Mouse (Mus musculus): Measurements from ENCODE around the gene Nr4a3. TPM values are rescaled to one million over a fixed set of nuclear protein-coding genes. Genes with fewer than 3 reads are reported as not detected.
A peak's percentile ranks its signal among the peaks of the same experiment; 100 is the strongest.

Gene Nr4a3
- 7.7 and 8.8 TPM in 2 replicates for polyA plus RNA-seq (2015; fragmentation: Nextera tagmentation; extraction: Ambion mirVana)

DNA sequence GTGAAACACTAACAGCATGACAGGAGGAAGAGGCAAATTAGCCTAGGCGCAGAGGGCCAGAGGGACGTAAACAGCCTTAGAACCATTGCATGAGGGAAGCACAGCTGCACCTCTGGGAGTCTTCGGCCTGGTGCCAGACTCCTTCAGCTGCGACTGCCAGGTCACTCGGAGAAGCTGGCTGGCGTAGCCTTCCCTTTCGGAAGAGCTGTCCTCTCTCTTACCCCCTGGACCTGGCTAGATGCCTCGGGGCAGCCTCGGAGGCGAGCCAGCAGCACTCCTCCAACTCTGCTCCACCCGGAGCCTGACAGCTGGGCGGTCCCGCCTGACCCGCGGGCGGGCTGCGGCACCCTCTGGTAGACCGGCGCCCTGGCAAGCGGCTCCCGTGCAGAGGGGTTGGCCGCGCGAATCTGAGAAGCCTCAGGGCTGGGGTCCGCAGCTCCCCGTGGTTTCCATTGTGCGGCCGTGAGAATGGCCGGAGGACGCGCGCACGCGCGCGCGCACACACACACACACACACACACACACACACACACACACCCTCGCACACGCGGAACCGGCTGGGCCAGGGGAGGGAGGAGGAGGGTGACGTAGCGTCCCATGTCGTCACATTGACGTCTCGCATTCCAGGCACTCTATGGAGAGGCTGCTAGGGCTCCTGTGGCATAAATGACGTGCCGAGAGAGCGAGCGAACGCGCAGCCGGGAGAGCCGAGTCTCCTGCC is at the start of gene Nr4a3:
Nr4a3 (plus strand) TSS at position 663 of the 721 bp plus-strand sequence.
- 0% methylated on average over 46 of the region's 54 CpGs for WGBS
- H3K27ac ChIP-seq (ENCODE audit: low read length), result peak within 1 kb of the TSS; percentile 94
- peak within 1 kb of the TSS; percentile 97 for H3K4me2 ChIP-seq (ENCODE audit: low read length)
- peaks cover 9% of the 10 kb centered on the region for H3K27me3 ChIP-seq (replicated peaks; ENCODE audit: control insufficient read depth, insufficient read depth, low read length)
- H3K36me3 ChIP-seq (ENCODE audit: control insufficient read depth, insufficient read depth), result no peaks in the 10 kb centered on the region
- H3K9me3 ChIP-seq (ENCODE audit: control insufficient read depth, low read length), result no peaks in the 10 kb centered on the region
- peak within 1 kb of the TSS; percentile 84 for H3K4me3 ChIP-seq (replicated peaks; ENCODE audit: low read length)
- H3K4me1 ChIP-seq (replicated peaks; ENCODE audit: control insufficient read depth, insufficient read depth, low read length), result peaks cover 46% of the 10 kb centered on the region
- ATAC-seq, result peak; percentile 82
- peak within 1 kb of the TSS; percentile 82 for H3K9ac ChIP-seq (replicated peaks; ENCODE audit: low read depth, low read length)

DNA sequence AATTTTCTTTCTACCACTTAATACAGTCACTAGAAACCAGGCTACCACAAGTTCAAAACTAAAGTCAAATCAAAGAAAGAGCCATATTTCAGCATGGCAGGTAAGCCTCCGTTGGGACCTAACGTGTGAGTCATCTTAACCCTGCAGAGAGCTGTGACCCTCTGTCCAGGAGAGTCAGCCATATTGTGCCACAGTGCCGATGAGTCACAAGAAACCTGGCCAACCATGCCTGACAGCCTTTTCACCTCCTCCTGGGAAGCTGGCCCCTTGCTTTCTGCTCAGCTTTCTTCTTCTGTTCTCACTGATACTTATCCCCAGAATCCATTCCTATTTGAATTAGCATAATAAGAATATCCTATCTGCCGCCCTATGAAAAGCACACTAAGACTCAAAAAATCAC is 42.0 kb upstream of the Nr4a3 start:
- WGBS, result 87% methylated on average over 4 of the region's 4 CpGs
- Histone ChIP-seq H3K9ac (replicated peaks; ENCODE audit: low read depth, low read length) (no peak overlapping the region), H3K27me3 (replicated peaks; ENCODE audit: control insufficient read depth, insufficient read depth, low read length) (no peaks in the 10 kb centered on the region), H3K9me3 (ENCODE audit: control insufficient read depth, low read length) (no peaks in the 10 kb centered on the region), H3K27ac (ENCODE audit: low read length) (no peak overlapping the region), H3K4me3 (replicated peaks; ENCODE audit: low read length) (no peak overlapping the region), H3K4me1 (replicated peaks; ENCODE audit: control insufficient read depth, insufficient read depth, low read length) (no peaks in the 10 kb centered on the region), H3K36me3 (ENCODE audit: control insufficient read depth, insufficient read depth) (no peaks in the 10 kb centered on the region), H3K4me2 (ENCODE audit: low read length) (no peak overlapping the region)
- ATAC-seq, result no peak

- Histone ChIP-seq H3K9ac (replicated peaks; ENCODE audit: low read depth, low read length) (no peak overlapping the region), H3K4me2 (ENCODE audit: low read length) (no peak overlapping the region), H3K9me3 (ENCODE audit: control insufficient read depth, low read length) (no peaks in the 10 kb centered on the region), H3K27ac (ENCODE audit: low read length) (no peak overlapping the region), H3K27me3 (replicated peaks; ENCODE audit: control insufficient read depth, insufficient read depth, low read length) (no peaks in the 10 kb centered on the region), H3K4me3 (replicated peaks; ENCODE audit: low read length) (no peak overlapping the region), H3K4me1 (replicated peaks; ENCODE audit: control insufficient read depth, insufficient read depth, low read length) (no peaks in the 10 kb centered on the region), H3K36me3 (ENCODE audit: control insufficient read depth, insufficient read depth) (no peaks in the 10 kb centered on the region)
- 91% methylated on average over 3 of the region's 3 CpGs for WGBS
- ATAC-seq, result no peak
Observed at GRCm38 (mm10) chr4:48003456-48003855, 41.5 kb upstream of the Nr4a3 start.

DNA sequence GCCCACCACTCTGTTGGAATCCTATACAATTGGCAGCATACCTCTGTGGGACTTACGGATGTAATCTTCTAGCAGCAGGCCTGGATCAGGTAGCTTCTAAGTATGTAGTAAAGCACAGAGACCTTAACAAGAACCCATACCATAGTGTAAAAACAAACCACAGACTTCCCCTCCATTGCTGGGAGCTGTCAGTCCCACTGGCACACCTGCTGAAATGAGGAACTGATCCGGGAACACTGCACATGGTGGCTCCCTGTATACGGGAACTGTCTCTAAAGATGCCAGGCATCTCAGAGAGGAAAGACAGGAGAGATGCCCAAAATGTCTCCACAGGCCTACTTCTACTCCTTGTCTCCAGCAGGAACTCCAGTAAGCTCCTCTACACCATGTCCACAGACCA is 38.6 kb upstream of the Nr4a3 start:
- Histone ChIP-seq H3K9ac (replicated peaks; ENCODE audit: low read depth, low read length) (no peak overlapping the region), H3K4me2 (ENCODE audit: low read length) (no peak overlapping the region), H3K36me3 (ENCODE audit: control insufficient read depth, insufficient read depth) (no peaks in the 10 kb centered on the region), H3K27ac (ENCODE audit: low read length) (no peak overlapping the region), H3K9me3 (ENCODE audit: control insufficient read depth, low read length) (no peaks in the 10 kb centered on the region), H3K4me3 (replicated peaks; ENCODE audit: low read length) (no peak overlapping the region), H3K27me3 (replicated peaks; ENCODE audit: control insufficient read depth, insufficient read depth, low read length) (no peaks in the 10 kb centered on the region), H3K4me1 (replicated peaks; ENCODE audit: control insufficient read depth, insufficient read depth, low read length) (no peaks in the 10 kb centered on the region)
- ATAC-seq, result no peak
- 97% methylated on average over 3 of the region's 3 CpGs for WGBS

DNA sequence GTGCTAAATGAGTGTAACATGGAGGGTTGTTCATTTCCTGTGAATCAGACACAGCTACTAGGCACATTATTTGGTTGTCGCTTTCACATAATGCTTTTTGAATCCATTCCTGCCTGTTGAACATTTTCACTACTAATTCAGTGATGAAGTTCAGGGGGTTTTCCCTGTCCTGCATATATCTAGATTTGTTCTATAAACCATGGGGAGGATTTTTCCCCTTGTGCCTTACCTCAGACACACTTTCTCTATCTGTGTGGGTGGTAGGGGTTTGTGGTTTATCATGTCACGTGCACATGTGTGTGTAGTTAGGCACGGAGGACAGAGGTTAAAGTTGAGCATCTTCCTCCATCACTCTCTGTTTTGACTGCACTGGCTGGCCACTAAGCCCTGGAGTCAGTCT is 32.7 kb upstream of the Nr4a3 start:
- WGBS, result 95% methylated on average over 3 of the region's 3 CpGs
- H3K36me3 ChIP-seq (ENCODE audit: control insufficient read depth, insufficient read depth), result no peaks in the 10 kb centered on the region
- no peak overlapping the region for H3K27ac ChIP-seq (ENCODE audit: low read length)
- no peaks in the 10 kb centered on the region for H3K4me1 ChIP-seq (replicated peaks; ENCODE audit: control insufficient read depth, insufficient read depth, low read length)
- H3K27me3 ChIP-seq (replicated peaks; ENCODE audit: control insufficient read depth, insufficient read depth, low read length), result no peaks in the 10 kb centered on the region
- no peak overlapping the region for H3K9ac ChIP-seq (replicated peaks; ENCODE audit: low read depth, low read length)
- no peak overlapping the region for H3K4me2 ChIP-seq (ENCODE audit: low read length)
- no peak for ATAC-seq
- H3K9me3 ChIP-seq (ENCODE audit: control insufficient read depth, low read length), result no peaks in the 10 kb centered on the region
- no peak overlapping the region for H3K4me3 ChIP-seq (replicated peaks; ENCODE audit: low read length)

DNA sequence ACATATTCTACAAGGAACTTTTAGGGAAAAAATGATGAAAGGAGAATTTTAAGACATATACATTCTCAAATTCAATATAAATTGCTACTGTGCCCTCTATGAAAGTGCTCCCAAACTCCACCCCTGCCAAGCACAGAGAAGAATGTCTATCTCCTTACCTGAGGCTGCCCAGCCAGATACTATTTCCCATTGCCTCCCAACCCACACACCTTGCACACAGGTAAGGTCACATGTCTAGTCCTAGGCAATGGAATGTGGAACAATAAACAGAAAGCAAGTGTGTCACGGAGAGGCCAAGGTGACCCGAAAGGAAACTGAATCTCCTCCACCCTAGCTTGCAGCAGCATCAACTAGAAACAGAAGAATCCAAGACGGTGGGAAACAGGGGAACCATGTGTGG is 22.0 kb upstream of the Nr4a3 start:
- H3K27ac ChIP-seq (ENCODE audit: low read length), result no peak overlapping the region
- no peak overlapping the region for H3K4me2 ChIP-seq (ENCODE audit: low read length)
- no peak overlapping the region for H3K4me3 ChIP-seq (replicated peaks; ENCODE audit: low read length)
- ATAC-seq, result no peak
- no peaks in the 10 kb centered on the region for H3K27me3 ChIP-seq (replicated peaks; ENCODE audit: control insufficient read depth, insufficient read depth, low read length)
- 92% methylated on average over 3 of the region's 3 CpGs for WGBS
- no peaks in the 10 kb centered on the region for H3K9me3 ChIP-seq (ENCODE audit: control insufficient read depth, low read length)
- no peaks in the 10 kb centered on the region for H3K4me1 ChIP-seq (replicated peaks; ENCODE audit: control insufficient read depth, insufficient read depth, low read length)
- H3K36me3 ChIP-seq (ENCODE audit: control insufficient read depth, insufficient read depth), result no peaks in the 10 kb centered on the region
- H3K9ac ChIP-seq (replicated peaks; ENCODE audit: low read depth, low read length), result no peak overlapping the region

- no peaks in the 10 kb centered on the region; the same call in 1 of the 2 replicates for H3K36me3 ChIP-seq (ENCODE audit: control insufficient read depth, insufficient read depth)
- H3K4me2 ChIP-seq (ENCODE audit: low read length), result no peak overlapping the region
- H3K9ac ChIP-seq (replicated peaks; ENCODE audit: low read depth, low read length), result no peak overlapping the region
- ATAC-seq, result no peak
- WGBS, result 67% methylated on average over 24 of the region's 24 CpGs
- H3K4me3 ChIP-seq (replicated peaks; ENCODE audit: low read length), result no peak overlapping the region
- H3K27ac ChIP-seq (ENCODE audit: low read length), result no peak overlapping the region
- no peaks in the 10 kb centered on the region for H3K9me3 ChIP-seq (ENCODE audit: control insufficient read depth, low read length)
- H3K4me1 ChIP-seq (replicated peaks; ENCODE audit: control insufficient read depth, insufficient read depth, low read length), result no peaks in the 10 kb centered on the region
- H3K27me3 ChIP-seq (replicated peaks; ENCODE audit: control insufficient read depth, insufficient read depth, low read length), result no peaks in the 10 kb centered on the region
Observed at GRCm38 (mm10) chr4:48029652-48030051, 15.3 kb upstream of the Nr4a3 start.

DNA sequence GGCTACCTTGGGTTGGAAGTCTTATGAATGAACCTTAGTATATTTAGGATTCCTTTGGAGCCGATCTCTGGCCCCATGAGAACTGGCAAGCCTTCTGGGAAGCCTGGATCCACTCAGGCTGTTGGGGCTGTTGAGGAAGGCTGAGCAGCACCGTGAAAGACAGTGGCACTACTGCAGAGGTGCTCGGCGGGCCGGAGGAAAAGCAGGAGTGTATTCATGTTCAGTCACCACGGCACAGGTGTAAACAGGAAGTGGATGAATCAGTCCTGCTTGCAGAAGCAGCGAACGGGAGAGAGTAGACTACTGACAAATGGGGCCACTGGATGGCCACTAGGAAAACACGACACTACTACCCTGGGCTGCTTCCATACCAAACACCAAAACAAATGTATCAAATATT is 10.7 kb upstream of the Nr4a3 start:
- Histone ChIP-seq H3K9me3 (ENCODE audit: control insufficient read depth, low read length) (no peaks in the 10 kb centered on the region), H3K27ac (ENCODE audit: low read length) (no peak overlapping the region), H3K27me3 (replicated peaks; ENCODE audit: control insufficient read depth, insufficient read depth, low read length) (no peaks in the 10 kb centered on the region), H3K4me1 (replicated peaks; ENCODE audit: control insufficient read depth, insufficient read depth, low read length) (no peaks in the 10 kb centered on the region), H3K4me3 (replicated peaks; ENCODE audit: low read length) (no peak overlapping the region), H3K9ac (replicated peaks; ENCODE audit: low read depth, low read length) (no peak overlapping the region), H3K36me3 (ENCODE audit: control insufficient read depth, insufficient read depth) (no peaks in the 10 kb centered on the region; the same call in 1 of the 2 replicates), H3K4me2 (ENCODE audit: low read length) (no peak overlapping the region)
- WGBS, result 89% methylated on average over 9 of the region's 9 CpGs
- no peak for ATAC-seq

- H3K36me3 ChIP-seq (ENCODE audit: control insufficient read depth, insufficient read depth), result no peaks in the 10 kb centered on the region; the same call in 1 of the 2 replicates
- ATAC-seq, result no peak
- peaks cover 6% of the 10 kb centered on the region for H3K4me1 ChIP-seq (replicated peaks; ENCODE audit: control insufficient read depth, insufficient read depth, low read length)
- no peaks in the 10 kb centered on the region for H3K27me3 ChIP-seq (replicated peaks; ENCODE audit: control insufficient read depth, insufficient read depth, low read length)
- WGBS, result 85% methylated on average over 4 of the region's 4 CpGs
- H3K27ac ChIP-seq (ENCODE audit: low read length), result no peak overlapping the region
- H3K4me2 ChIP-seq (ENCODE audit: low read length), result no peak overlapping the region
- H3K9ac ChIP-seq (replicated peaks; ENCODE audit: low read depth, low read length), result no peak overlapping the region
- H3K9me3 ChIP-seq (ENCODE audit: control insufficient read depth, low read length), result no peaks in the 10 kb centered on the region
- no peak overlapping the region for H3K4me3 ChIP-seq (replicated peaks; ENCODE audit: low read length)
Observed at GRCm38 (mm10) chr4:48037646-48038045, 7.3 kb upstream of the Nr4a3 start.

- 85% methylated on average over 5 of the region's 5 CpGs for WGBS
- Histone ChIP-seq H3K4me3 (replicated peaks; ENCODE audit: low read length) (no peak overlapping the region), H3K4me1 (replicated peaks; ENCODE audit: control insufficient read depth, insufficient read depth, low read length) (peaks cover 6% of the 10 kb centered on the region), H3K4me2 (ENCODE audit: low read length) (no peak overlapping the region), H3K9me3 (ENCODE audit: control insufficient read depth, low read length) (no peaks in the 10 kb centered on the region), H3K36me3 (ENCODE audit: control insufficient read depth, insufficient read depth) (no peaks in the 10 kb centered on the region), H3K27me3 (replicated peaks; ENCODE audit: control insufficient read depth, insufficient read depth, low read length) (no peaks in the 10 kb centered on the region), H3K27ac (ENCODE audit: low read length) (no peak overlapping the region), H3K9ac (replicated peaks; ENCODE audit: low read depth, low read length) (no peak overlapping the region)
- ATAC-seq, result no peak
Observed at GRCm38 (mm10) chr4:48038847-48039246, 6.1 kb upstream of the Nr4a3 start.
